Mouse (Mus musculus): Measurements from ENCODE around the gene Tox4. TPM values are rescaled to one million over a fixed set of nuclear protein-coding genes. Genes with fewer than 3 reads are reported as not detected.

Gene Tox4
- polyA plus RNA-seq, 1 experiment from 2014 or later, result 55.5 TPM

DNA sequence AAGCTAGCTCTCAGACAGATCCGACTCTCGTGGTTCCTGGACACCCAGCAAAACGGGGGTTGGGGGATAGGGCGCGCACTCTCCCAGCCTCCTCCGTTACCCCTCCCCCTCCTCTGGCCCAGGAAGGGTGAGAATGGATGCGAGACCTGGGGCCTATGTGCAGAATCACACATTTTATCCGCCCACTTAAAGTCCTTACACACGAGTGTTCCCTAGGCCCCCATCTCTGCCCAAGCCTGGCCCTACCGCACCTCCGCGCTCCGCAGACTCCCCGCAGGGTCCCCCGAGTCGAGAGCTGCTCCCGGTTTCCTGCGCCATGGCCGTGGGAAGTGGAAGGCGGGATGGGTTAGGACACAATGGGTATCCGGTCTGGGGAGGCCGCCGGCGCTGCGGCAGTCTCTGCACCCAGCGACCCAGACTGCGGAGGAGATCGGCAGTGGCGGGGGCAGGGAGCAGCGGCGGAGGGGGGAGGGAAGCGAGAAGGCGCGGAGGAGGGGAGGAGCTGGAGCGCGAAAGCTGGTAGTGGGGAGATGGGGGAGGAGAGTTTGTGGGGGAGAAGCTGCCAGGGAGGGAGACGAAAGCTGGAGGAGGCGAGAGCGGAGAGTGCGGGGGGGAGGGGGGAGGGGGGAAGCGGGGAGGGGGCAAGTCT is 37.0 kb downstream of the Tox4 start:
- 1% methylated on average over 36 of the region's 41 CpGs for WGBS

DNA sequence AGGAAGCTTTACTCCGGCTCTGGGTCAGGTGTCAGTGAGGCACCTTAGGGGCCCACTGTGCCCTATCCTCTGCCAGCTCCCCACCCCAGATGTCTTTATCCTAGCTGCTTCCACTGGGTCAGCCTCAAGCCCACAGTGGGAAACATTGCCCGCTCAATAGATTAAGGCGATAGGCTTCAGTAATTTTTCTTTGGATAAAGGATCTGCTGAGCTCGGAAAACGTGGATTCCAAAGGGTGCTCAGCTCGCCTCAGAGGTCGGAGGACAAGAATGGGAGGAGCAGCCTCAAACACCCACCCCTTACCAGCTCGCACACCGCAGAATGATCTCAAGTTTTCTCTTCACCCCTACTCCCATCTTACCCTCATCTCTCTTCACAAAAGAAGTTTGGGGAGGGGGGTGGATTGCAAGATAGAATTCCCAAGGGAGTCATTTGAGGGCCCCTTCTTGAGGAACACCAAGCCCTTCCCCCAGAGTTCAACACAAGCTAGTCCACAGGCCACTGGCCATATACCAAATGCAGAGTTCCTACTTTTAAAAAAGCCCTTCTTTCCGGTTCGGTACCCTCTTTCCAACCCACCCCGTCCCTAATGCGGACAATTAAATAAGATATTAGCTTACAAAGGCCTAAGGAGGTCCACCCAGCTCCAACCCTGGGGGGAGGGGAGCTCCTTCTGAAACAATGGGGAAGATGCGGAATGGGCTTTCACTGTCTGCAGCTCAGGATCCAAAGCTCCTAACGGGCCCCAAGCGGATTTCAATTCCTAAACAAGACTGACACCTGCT is 37.7 kb downstream of the Tox4 start:
- Histone ChIP-seq H3K4me3 (peak overlapping the region; percentile 78), H3K36me3 (peaks cover 33% of the 10 kb centered on the region), H3K9ac (peak overlapping the region; percentile 92), H3K4me2 (peak overlapping the region; percentile 95), H3K9me3 (no peaks in the 10 kb centered on the region), H3K27me3 (no peaks in the 10 kb centered on the region), H3K27ac (peak overlapping the region; percentile 97), H3K4me1 (replicated peaks) (peaks cover 47% of the 10 kb centered on the region)
- 2% methylated on average over 16 of the region's 16 CpGs for WGBS
- ATAC-seq (ENCODE audit: low FRiP score), result peak; percentile 81

More for the DNA sequence above, 37.0 kb downstream of the Tox4 start:
- peaks cover 40% of the 10 kb centered on the region for H3K36me3 ChIP-seq
- H3K27me3 ChIP-seq, result no peaks in the 10 kb centered on the region
- H3K4me1 ChIP-seq (replicated peaks), result peaks cover 54% of the 10 kb centered on the region
- H3K4me2 ChIP-seq, result peak overlapping the region; percentile 95
- peak; percentile 90 for ATAC-seq (ENCODE audit: low FRiP score)
- H3K9ac ChIP-seq, result peak overlapping the region; percentile 92
- peak overlapping the region; percentile 97 for H3K27ac ChIP-seq
- peak overlapping the region; percentile 78 for H3K4me3 ChIP-seq
- no peaks in the 10 kb centered on the region for H3K9me3 ChIP-seq

DNA sequence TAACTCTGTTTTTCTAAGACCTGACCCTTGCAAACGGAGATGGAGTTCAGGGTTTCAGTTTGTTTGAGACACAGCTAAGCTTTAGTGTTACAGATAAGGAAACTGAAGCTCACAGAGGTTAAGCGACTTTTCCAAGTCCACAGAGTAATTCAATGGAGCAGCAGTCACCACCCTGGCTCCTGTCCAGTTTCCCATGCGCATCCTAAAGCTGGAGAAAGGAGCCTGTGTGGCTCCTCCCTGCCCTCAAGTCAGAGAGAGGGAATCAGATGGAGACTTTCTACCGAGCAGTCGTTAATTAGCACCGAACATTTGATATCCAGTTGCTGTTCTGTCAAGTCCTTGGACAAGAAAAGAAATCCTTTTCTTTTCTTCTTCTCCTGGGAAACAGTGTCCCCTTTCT is 40.4 kb downstream of the Tox4 start:
- no peak for ATAC-seq (ENCODE audit: low FRiP score)
- WGBS, result 64% methylated on average over 6 of the region's 6 CpGs

DNA sequence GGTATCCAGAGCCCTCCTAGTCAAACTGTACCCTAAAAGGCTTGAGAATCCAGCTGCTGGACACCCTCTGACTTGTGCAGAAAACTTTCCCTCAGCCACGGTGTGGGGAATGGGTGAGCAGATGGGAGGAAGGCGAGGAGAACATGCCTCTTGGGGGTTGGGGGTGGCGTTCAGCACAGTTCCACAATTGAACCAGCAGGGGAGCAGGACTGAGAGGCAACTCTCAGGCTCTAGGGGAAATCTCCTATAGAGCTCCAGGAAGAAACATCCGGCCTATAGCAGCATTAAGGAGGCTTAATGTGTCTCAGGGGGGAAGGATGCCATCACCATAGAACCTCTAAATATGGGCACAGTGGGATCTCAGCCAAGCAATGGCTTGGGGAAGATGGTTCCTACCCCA is 46.9 kb downstream of the Tox4 start:
- peaks cover 33% of the 10 kb centered on the region for H3K4me1 ChIP-seq (replicated peaks)
- peak overlapping the region; percentile 30; the same call in 1 of the 2 replicates for H3K27ac ChIP-seq
- no peaks in the 10 kb centered on the region for H3K9me3 ChIP-seq
- no peak overlapping the region; the same call in 1 of the 2 replicates for H3K9ac ChIP-seq
- no peaks in the 10 kb centered on the region for H3K36me3 ChIP-seq
- H3K27me3 ChIP-seq, result no peaks in the 10 kb centered on the region
- 3% methylated on average over 4 of the region's 4 CpGs for WGBS
- peak overlapping the region; percentile 88 for H3K4me2 ChIP-seq
- peak overlapping the region; percentile 53; the same call in 1 of the 2 replicates for H3K4me3 ChIP-seq
- peak; percentile 54 for ATAC-seq (ENCODE audit: low FRiP score)

More for the DNA sequence above, 40.4 kb downstream of the Tox4 start:
- Histone ChIP-seq H3K27me3 (no peaks in the 10 kb centered on the region), H3K9me3 (no peaks in the 10 kb centered on the region), H3K27ac (peak overlapping the region; percentile 23; the same call in 1 of the 2 replicates), H3K4me3 (no peak overlapping the region), H3K9ac (0 out of 2 replicates have a peak overlapping the region, but pooled peaks have one; percentile 3), H3K4me1 (replicated peaks) (peaks cover 19% of the 10 kb centered on the region), H3K4me2 (no peak overlapping the region), H3K36me3 (peaks cover 6% of the 10 kb centered on the region)

DNA sequence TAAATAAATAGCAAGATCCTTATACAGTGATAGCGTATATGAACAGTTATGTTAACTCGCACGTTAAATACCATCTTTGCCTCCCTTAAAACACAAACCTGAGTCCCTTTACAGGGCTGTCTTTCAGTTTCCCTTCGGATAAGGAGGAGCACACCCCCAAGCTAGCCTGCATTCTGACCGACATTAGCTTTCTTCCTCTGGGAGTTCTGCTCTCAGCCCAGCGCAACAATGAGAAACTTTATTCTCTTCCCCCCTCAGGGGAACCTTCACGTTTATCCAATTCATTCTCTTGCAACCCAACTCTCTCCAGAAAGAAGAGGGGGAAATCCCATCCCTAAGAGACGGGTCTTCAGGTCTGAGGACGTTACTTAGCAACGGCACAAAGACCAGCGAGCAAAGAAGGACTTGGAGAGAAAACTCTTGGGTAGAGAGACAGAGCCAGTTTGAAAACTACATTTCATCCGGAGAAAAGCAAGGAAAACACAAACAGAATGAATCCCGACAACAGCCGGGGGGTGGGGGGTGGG is 48.5 kb downstream of the Tox4 start:
- Histone ChIP-seq H3K4me2 (peak overlapping the region; percentile 88), H3K27ac (peak overlapping the region; percentile 85), H3K27me3 (no peaks in the 10 kb centered on the region), H3K4me1 (replicated peaks) (peaks cover 33% of the 10 kb centered on the region), H3K9ac (peak overlapping the region; percentile 76), H3K4me3 (peak overlapping the region; percentile 53), H3K36me3 (no peaks in the 10 kb centered on the region), H3K9me3 (no peaks in the 10 kb centered on the region)
- peak; percentile 59 for ATAC-seq (ENCODE audit: low FRiP score)
- WGBS, result under 1% methylated on average over 14 of the region's 14 CpGs

DNA sequence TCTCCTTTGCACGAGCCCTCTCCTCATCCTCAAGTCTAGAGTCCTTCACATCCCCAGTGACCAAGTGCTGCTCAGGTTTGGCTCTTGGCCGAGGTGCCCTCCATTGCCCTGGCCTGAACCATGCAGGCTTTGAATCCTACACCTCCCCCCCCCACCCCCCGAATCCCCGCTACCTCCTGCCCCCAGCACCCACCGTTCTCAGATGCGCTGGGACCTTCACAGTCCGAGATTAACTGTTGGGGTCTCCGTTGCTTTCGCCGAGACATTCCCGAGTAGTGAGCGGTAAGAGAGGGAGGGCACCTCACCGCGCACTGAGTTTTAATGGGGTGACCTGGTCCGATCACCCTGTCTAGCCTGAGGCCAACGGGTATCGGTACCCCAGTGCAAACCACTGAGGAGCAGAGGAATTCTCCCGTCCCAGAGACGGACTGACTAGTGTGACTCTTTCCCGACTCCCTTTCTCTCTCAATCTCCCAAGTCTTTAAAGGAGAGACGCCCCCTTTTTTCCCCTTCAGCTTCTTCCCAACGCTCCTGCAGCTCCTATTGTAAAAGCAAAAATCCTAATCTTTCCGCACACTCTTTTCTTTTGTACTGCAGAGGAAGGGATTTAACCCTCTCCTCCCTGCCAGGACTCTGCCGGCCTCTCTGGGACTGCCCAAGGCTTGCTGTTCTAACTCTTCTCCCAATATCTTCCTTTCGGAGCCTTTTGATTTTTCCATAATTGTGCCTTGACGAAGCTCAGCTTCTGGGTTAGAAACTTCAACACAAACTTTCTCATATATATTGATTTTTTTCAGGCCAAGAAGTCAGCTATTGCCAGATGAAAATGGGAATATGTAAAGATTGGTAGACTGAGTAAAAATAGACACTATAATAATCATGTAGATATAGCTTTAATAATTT is 49.2 kb downstream of the Tox4 start, which contains the start of gene Sall2:
TSS of gene Sall2 (minus strand) at position 853 of the 903 bp plus-strand sequence.
- Histone ChIP-seq H3K9me3 (no peaks in the 10 kb centered on the region), H3K27me3 (no peaks in the 10 kb centered on the region), H3K9ac (peak within 1 kb of the TSS; percentile 76), H3K4me2 (peak within 1 kb of the TSS; percentile 88), H3K27ac (peak within 1 kb of the TSS; percentile 85), H3K36me3 (no peaks in the 10 kb centered on the region), H3K4me3 (peak within 1 kb of the TSS; percentile 53), H3K4me1 (replicated peaks) (peaks cover 33% of the 10 kb centered on the region)
- under 1% methylated on average over 26 of the region's 26 CpGs for WGBS
- peak; percentile 70 for ATAC-seq (ENCODE audit: low FRiP score)

DNA sequence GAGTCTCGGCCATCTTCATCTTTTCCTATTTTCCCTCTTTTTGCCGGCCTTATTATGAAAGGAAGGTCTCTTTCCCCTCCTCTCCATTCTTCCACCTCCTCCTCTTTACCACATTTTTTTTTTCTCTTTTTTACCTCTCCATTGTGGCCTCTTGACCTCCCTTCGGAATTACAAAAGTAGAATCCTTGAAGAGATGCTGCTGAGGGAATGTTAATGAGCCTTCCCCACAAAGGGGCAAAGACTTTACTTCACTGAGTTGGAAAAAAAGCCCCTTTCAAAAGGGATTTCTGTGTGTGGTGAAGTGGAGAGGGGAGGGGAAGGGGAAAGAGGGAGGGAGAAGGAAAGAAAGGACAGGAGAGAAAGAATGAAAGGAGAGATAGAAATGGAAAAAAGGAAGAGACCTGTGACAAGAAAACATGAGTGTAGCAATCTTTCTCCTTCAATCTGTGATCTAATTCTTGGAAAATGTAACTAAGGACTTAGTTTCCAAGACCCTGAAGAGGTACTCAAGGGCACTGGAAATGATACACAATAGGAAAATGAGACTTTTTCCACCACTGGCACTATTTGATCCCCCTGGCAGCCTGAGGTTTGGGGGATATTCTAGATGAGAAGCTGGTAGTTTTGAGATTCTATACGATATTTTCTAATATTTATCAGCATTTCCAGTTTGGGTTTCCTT is 52.3 kb downstream of the Tox4 start:
- Histone ChIP-seq H3K4me2 (no peak overlapping the region), H3K4me3 (no peak overlapping the region), H3K27me3 (no peaks in the 10 kb centered on the region), H3K9ac (no peak overlapping the region), H3K27ac (peak overlapping the region; percentile 61), H3K9me3 (no peaks in the 10 kb centered on the region), H3K4me1 (replicated peaks) (peaks cover 23% of the 10 kb centered on the region), H3K36me3 (no peaks in the 10 kb centered on the region)
- WGBS, result 5% methylated on average over 4 of the region's 4 CpGs
- no peak for ATAC-seq (ENCODE audit: low FRiP score)

DNA sequence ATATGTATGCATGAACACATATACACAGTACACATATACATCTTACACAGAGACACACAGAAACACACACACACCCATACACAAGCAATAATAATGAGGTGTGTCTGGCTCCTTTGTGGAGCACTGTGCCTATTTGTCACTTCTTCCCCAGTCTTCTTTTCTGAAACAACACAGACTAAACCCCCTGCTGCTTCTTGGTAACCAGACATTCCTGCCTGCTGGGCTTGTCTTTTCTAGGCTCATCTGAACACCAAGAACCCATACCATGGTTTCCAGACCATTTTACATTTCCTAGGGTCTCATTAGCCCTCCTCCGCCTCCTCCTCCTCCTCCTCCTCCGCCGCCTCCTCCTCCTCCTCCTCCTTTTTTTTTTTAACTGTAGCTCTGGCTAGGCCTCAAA is 53.2 kb downstream of the Tox4 start:
- ATAC-seq (ENCODE audit: low FRiP score), result no peak
- Histone ChIP-seq H3K9me3 (no peaks in the 10 kb centered on the region), H3K27ac (0 out of 2 replicates have a peak overlapping the region, but pooled peaks have one; percentile 30), H3K36me3 (no peaks in the 10 kb centered on the region), H3K4me3 (no peak overlapping the region), H3K4me2 (no peak overlapping the region), H3K27me3 (no peaks in the 10 kb centered on the region), H3K9ac (no peak overlapping the region), H3K4me1 (replicated peaks) (peaks cover 15% of the 10 kb centered on the region)
- 28% methylated on average over 3 of the region's 3 CpGs for WGBS

DNA sequence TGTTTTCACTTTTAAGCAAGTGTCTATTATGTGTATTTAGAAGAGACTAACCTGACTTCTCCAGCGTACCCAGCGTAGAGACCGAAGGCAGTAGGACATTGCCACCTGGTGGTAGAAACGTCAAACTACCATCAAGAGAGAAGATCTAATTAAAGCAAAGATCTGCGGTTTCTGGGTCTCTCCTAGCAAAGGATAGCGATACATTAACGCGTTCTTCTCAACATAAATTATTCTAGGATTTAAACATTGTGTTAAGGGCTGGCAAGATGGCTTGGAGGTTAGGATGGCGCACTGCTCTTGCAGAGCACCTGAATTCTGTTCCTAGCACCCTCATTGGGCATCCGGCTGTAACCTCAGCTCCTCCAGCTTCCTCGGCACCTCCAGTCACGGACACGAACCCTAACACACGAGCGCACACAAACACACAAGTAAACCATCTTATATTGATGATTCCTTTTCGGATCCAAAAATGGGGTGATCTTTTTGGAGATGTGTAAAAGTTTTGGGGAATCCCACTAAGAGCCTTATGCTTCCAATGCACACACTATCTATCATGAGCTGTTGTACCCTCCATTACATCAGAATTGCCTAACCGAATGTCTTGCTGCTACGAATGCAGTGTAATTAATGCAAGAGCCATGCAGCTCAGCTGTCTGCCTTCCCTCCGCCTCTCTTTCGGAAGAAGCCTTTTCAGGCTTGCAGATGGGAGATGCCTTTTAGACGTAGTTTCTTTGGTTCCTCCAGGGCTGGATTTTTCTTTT is 60.0 kb downstream of the Tox4 start:
- no peaks in the 10 kb centered on the region for H3K27me3 ChIP-seq
- ATAC-seq (ENCODE audit: low FRiP score), result peak; percentile 78
- 0 out of 2 replicates have a peak, but pooled peaks cover 5% of the 10 kb centered on the region for H3K4me1 ChIP-seq (replicated peaks)
- H3K9me3 ChIP-seq, result no peaks in the 10 kb centered on the region
- no peaks in the 10 kb centered on the region for H3K36me3 ChIP-seq
- H3K4me2 ChIP-seq, result peak overlapping the region; percentile 48
- H3K27ac ChIP-seq, result peak overlapping the region; percentile 66; the same call in 1 of the 2 replicates
- peak overlapping the region; percentile 63 for H3K9ac ChIP-seq
- 29% methylated on average over 21 of the region's 21 CpGs for WGBS
- H3K4me3 ChIP-seq, result peak overlapping the region; percentile 29

DNA sequence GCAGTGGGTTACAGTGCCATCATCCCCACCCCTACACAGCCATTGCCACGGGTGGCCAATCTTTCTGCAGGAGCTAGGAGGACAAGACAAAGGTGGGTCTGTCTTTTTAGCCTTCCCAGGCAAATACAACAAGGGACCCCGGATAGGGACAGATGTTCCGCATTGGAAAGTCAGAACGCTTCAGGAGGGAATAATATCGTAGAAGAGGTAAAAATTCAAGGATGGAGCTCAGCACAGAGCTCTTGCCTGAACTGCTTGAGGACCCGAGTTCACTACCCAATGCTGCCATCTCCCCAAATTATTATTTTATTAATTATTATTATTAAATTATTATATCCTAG is 60.5 kb downstream of the Tox4 start:
- peak overlapping the region; percentile 29 for H3K4me3 ChIP-seq
- 77% methylated on average over 6 of the region's 6 CpGs for WGBS
- ATAC-seq (ENCODE audit: low FRiP score), result 0 out of 2 replicates have a peak, but pooled peaks have one; percentile 15
- 0 out of 2 replicates have a peak, but pooled peaks cover 5% of the 10 kb centered on the region for H3K4me1 ChIP-seq (replicated peaks)
- peak overlapping the region; percentile 66; the same call in 1 of the 2 replicates for H3K27ac ChIP-seq
- no peaks in the 10 kb centered on the region for H3K36me3 ChIP-seq
- H3K9ac ChIP-seq, result peak overlapping the region; percentile 63
- H3K4me2 ChIP-seq, result peak overlapping the region; percentile 48
- H3K27me3 ChIP-seq, result no peaks in the 10 kb centered on the region
- no peaks in the 10 kb centered on the region for H3K9me3 ChIP-seq

Data from hindbrain, embryonic 13.5 days (tissue).